Mouse (Mus musculus): Measurements from ENCODE around the gene Snx19.

DNA sequence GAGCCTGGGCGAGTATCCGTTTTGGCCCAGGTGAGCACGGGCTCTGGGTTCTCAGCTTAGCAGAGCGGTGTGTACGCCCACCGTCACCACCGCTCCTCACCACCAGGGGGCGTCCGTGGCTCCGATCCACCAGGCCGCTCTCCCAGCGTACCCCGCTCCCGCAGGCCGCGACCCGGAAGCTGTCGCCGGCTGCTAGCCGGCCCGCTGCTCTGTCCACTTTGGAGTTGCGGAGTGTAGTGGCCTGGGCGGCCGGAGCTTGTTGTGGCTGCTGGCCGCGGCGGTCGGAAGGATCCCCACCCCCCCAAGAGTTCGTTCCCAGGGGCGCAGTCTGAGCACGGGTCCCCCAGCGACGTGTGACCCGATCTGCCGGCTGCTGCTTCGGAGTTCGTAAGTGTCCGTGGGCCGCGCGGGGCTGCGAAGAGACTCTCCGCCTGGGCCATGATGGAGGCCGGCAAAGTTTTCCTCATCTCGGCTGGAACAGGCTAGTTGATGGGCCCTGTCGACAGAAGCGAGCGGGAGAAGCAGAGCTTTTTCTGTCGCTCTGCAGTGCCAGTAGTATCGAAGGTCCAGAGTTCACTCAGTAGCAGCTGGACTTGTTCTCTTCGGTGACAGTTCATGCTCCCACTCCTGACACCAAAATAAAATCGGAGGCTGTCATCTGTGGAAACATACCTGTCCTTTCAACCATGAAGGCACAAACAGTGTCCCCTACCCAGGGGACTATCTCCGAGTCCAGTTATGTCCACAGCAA is at the start of gene Snx19:
- TF ChIP-seq CTCF (IDR thresholded peaks at IDR 0.05; ENCODE audit: low read depth) (peak; percentile 98), EP300 (IDR thresholded peaks at IDR 0.05; ENCODE audit: low read depth) (no peak)
